Mouse (Mus musculus) spleen, adult 18-20 months (tissue): ENCODE measurements around the gene Rasgrp3.
"Not testable (repeated sequence)": the region's sequence is repeated elsewhere in the genome, so short reads cannot be mapped to it uniquely, and the experiment has no call there.

Source experiments
- DNase-seq, 2 experiments: peaks; one replicate each; pipeline ENCODE4 v3.0.0; 2022; ENCODE audit warnings: mixed read lengths in 2 of 2

The Rasgrp3 gene

DNA sequence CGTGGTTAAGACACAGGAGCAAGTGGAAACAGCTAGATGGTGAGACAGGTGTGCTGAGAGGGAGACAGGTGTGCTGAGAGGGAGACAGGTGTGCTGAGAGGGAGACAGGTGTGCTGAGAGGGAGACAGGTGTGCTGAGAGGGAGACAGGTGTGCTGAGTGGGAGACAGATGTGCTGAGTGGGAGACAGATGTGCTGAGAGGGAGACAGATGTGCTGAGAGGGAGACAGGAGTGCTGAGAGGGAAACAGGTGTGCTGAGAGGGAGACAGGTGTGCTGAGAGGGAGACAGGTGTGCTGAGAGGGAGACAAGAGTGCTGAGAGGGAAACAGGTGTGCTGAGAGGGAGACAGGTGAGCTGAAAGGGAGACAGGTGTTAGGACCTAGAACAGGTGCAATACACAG, 27.5 kb downstream of the Rasgrp3 start:
- not testable (repeated sequence) for DNase-seq

DNA sequence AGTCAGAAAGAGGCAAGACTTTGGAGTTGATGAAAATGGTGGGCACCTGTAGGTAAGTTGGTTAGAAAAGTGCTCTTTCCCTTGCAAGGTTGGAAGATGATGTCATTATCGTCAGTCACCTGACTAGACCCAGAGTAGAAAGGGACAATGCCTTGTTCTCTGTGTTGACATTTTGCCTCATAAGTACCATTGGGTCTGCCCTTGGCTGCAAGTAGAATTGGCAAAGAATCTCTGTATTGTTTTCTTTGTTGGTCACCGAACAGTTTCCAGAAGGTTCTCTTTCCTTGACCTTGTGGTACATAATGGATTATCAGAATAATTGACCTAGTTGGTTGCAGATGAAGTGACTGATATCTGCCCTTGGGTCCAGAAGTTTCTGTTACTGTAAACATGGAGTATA, 27.9 kb downstream of the Rasgrp3 start:
- DNase-seq = no peak

DNA sequence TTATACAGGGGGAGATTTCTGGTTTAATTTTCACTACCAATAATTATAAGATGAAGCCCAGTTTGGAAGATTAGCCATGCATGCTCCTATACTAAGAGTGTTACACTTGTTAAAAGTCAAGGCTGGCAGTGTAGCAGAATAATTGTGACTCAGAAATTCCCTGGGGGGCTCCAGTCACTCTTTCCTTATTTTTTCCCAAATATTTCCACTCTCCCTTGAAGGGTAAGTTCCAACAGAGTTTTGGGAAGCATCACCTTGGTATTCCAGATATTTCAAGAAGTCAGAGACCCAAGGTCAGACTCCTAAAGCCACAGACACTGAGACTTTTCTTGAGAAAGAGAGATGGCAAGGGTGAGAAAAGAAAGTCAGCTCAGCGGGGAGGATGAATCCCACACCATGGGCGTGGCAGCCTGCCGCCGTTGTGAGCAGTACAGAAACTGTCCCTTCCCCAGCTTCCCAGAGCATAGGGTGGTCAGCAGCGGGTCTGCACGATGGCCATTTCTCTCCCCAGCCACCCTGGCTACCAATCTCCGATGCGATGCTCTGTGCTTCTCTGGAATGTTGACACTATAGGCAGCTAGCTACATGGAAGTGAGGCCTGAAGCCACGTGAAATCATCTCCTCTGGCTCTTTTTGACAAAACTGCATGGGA, 28.8 kb downstream of the Rasgrp3 start:
- DNase-seq = peak in 1 of 2 experiments; percentile 24

DNA sequence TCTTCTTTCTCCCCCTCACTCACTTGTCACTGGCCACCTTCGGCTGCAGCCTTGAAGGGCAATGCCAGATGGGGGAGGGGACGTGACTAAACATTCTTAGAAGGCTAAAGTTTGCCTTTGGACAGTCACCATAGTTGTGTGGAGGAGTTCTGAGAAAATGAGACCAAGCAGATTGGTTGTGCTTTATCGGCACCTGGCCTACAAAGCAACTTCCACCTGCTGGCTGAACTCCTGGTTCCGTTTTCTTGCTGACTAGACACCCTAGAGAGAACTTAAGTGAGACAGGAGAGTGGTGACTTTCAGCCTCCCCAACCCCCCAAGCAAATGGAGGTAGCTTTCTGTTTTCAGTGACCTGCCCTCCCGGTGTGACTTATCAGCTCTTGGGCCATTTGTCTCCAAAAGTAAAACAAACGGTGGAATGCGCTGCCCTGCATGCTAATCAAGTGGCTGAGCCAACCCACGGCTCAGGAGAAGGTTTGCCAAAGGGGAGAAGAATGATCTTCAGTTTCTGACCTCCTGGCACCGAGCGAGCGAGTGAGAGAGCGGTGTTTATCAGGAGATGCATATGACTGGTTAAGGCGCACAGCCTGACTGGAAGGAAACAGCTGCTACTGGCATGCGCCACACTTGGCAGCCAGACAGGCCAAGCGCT, 29.4 kb downstream of the Rasgrp3 start:
- peak; percentile 64 to 76 for DNase-seq

DNA sequence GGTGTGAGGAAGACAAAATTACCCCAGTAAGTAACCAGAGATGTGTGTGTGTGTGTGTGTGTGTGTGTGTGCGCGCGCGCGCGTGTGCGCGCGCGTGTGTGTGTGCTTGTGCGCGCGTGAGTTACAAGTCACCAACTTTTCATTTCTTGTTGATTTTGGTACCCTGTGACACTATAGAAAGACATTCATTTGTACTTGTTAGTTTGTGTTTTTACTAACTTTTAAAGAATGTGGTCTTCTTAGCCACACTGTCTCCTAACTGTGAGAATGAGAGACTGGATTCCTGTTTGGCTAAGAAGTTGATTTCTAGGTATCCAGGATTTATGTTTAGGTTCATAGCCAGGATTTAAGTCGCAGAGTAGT, 29.9 kb downstream of the Rasgrp3 start:
- no peak for DNase-seq

DNA sequence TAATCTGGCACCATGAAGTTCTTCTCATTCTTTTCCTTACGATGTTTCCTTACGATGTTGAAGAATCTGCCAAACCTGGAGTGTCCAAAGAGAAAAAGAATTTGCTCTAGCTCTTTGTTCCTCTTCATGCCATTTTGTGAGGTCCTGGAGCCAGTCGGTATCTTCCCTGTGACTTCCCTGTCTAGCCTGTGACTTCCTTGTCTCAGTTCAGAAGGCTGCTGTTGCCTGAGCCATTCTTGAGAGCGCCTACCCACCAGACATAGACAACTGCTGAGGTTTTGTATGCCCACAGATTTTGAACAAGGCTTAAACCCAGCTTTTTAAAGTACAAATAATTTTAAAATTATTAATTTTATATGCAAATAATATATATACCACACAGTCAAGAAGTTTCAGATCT, 31.3 kb downstream of the Rasgrp3 start:
- no peak for DNase-seq

DNA sequence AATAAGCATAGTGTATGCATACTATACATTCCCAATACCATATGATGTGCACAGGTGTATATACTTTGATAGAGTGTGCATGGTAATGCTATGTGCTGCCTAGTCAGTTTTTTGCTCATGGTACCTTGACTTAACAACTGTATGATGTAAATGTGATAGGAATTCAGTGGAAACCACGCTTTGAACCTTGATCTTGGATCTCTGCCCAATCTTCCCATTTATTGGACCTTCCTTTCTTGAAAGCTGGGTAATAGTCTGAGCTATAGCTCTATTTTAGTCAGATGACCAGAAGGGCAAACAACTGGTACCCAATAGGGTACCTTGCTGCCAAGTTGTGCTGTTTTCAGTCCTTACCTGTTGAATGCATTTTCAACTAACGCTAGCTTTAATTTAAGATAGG, 31.8 kb downstream of the Rasgrp3 start:
- DNase-seq = no peak

DNA sequence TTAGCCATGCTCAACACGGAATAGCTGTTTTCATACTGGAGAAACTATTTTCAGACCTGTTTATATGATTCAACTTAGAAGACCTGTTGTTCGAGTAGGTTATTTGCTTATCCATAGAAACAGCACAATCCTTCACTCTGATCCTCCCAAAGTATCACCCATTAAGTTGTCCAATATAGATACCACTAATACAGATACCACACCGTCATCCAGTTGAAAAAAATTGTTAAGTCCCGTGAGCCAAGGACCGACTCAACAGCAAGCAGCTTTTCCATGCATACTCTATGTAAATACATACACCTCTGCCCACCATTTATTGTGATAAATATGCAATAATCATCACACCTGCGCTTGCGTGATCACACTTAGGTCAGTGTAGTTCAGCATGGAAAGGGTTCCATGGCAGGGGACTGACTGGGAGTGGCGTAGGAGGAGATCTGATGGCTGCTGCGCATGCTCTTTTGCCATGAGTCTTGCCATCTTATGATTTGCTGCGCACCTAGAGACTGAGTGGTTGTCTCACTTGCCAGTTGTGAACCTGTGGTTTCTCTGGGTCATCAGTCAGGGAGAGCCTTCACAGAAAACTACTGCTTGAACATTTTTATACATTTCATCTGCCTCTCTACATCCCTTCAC, 32.9 kb downstream of the Rasgrp3 start:
- DNase-seq = no peak

DNA sequence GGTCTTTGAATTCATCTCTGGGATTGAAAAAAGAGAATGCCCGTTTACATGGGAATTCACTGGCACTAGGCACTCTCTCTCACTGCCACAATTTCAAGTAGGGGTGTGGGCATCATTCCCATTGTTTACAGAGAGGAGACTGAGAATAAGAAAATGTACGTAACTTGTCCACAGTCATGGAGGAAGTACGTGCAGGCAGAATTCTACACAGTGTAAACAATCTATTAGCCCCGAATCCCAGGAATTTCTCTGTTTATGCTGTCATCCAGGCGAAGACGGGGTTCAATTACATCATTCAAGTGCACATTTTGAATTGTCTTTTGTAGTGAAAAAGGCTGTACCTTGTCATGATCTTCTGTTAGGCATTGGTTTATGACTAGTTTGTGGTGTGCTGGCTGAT, 34.6 kb downstream of the Rasgrp3 start:
- DNase-seq = no peak

DNA sequence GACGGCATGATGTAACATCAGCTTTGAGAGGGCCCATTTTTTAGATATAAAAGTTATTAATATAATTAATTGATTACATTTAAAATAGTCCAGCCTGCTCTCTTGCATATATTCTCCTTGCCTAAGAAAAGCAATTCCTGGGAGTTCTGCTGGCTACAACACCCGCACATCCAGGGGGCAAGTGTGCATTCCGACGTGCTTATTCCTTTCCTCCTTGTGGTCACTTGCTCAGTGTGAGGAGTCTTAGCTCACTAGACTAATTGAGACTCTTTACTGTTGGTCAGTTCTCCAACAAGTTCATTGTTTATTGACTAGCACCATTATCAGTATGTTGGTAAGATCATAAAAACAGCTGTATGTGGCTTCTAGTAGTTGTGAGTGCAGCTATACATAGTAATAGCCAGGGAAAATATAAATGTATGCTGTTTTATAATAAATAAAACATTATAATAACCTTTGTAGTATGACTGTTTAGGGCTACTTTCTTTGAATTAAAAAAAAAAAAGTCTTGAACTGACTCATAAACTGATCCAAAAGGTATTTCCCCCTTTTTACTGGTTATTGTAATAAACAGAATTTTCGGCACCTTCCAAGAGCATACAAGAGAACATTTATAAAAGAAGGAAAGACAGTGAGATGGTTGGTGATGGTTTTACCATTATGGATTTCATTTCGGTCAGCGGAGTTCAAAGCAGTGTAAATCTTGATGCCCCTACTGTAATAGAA, 35.4 kb downstream of the Rasgrp3 start:
- no peak for DNase-seq

DNA sequence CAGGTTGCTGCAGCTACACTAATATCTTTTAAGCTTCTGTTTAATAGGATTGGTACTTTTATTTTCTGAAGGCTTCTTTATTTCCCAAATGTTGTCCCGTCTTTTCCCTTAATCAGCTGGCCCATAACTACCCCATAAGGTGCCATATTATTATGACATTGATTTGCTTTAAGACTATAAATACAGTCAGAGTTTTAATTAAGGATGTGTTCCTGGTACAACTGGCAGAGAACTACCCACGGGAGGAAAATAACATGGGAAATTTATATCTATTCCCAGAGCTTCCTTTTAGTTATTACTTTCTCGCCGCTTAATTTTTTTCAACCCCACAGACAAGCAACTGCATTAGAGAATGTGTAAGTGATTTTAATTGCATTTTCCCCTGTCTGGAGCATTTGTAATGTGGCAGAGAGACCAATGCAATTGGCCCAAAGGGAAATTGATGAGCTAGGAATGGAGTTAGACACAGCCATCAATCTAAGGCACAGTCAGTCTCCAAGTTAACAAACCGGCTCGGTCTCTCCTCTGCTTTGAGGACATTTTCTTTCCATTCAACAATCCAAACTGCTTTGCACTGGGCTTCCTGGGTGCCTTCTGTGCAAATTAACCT, 36.1 kb downstream of the Rasgrp3 start:
- DNase-seq = no peak

DNA sequence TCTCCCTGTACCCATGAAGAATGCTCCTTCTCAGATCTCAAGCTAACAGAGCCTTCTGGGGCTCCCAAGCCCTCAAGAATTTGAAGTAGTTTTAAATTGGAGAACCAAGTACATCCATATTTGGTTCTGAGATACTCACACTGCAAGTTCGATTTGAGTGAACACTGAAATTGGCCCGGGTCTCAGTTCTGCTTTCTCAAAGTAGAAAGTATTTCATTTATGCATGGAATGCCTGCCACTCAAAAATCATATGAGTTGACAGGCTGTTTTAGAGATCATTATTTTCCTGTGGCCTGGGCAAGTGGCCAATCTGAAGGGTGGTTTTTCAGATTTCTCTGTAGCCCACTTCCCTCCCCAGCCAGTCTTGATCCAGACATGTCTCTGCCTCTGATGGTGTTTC, 36.7 kb downstream of the Rasgrp3 start:
- DNase-seq = peak; percentile 22 to 44

DNA sequence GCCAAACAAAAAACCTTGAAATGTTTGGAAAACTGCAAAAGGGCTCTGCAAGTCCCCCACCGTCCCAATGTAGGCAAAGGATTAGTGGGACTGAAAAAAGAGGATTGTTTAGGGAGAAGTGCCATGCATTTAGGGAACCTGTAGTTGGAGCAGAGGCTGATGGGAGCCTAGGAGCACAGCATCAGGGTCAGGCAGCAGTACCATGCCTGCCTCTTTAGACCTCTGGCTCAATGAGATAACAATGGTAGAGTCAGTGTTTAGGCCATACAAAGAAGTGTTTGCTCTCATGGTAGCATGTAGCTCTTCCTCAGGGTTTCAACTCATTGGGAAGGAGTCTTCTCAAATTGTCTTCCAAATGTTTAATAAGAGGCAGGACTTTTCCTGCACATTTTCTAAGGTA, 40.3 kb downstream of the Rasgrp3 start:
- no peak for DNase-seq

DNA sequence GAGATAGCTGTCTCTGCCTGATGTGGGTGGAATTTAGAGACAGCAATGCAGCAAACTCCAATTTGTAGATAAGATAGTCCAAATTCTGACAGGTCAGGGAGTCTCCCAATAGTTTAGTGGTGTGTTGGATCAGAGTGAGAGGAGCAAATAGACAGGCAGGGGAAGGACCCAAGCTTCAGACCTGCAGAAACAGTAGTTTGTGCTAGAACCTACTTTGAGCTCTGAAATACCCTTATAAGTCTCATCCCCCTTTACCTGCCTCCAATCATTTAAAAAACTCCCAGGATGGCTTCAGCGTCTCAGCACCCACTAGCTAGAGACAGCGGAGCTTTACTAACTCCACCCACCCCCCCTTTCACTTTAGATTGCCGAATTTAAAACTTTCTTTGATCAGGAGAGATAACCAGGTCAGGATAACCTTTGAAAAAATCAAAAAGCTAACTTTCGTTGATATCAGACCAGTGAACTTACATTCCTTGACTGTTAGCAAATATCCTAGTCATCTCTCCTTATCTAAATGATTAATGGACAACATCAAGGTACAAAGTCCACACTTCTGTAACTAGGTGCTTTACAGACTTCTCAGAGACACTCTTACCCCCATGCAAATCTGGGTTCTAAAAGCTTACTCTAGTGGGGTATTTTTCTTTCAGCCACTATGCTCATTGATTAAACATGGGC, 41.2 kb downstream of the Rasgrp3 start:
- DNase-seq = no peak

DNA sequence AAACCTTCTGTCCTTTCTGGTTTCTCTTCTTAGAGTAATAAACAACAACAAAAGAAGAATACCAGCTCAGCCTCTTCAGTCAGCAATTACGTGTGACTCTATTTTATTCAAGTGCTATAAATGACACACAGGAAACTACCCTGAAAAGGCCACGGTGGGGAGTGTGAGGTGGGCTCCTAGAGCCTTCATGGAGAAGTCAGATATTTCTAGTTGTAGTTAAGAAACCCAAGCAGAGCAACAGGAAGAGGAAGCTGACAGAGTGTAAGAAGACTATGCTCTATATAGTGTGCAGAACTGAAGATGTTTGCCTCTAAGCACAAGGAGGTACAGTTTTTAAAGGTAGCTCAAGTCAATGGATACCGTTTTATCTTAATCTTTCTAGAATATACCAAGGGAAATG, 42.0 kb downstream of the Rasgrp3 start:
- no peak for DNase-seq

DNA sequence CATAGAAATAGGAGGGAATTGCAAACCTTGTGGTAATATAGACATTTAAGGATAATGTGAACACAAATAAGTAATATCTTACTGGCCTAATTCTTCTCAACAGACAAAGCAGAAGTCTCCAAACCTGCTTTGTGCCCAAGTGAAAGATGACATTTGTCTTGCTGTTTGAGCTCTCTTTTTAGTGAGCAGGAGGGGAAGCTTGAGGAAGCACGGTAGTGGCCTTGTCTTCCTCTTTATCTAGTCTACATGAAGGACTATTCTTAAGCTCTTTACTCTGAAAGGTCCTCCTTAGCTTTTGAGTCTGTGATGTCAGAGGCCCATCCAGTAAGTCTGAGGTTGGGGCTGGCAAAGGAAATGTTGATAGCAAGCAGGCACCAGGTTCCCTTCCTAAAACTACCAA, 43.1 kb downstream of the Rasgrp3 start:
- no peak for DNase-seq

DNA sequence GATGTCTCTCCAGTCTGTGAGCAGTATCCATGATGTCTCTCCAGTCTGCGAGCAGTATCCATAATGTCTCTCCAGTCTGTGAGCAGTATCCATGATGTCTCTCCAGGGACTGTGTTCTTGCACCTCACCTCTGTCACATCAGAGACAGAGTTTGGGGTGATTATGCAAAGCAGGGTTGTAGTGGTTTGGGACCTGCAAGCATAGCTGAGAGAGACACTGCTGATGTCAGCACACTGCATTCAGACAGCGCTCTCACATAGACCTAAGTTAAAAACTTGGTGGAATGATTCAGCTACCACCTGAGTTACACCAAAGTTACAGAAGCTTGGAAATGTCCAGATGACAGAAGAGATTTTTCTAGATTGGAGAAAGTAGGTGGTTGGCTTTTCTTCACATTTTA, 44.0 kb downstream of the Rasgrp3 start:
- no peak for DNase-seq

DNA sequence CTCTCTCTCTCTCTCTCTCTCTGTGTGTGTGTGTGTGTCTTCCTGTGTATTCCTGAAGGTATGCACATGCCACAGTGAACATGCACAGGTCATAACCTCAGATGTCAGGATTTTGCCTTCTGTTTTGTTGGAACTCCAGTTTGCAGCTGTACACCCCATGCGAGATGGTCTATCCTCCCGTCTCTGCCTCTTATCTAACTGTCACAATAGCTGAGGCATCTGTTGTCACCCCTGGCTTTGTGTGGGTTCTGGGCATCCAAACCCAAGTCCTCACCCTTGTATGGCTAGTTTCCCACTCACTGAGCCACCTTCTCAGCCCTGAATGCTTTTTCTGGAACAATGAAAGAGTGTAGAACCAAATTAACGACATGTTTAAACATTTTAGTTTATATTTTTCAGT, 44.7 kb downstream of the Rasgrp3 start:
- DNase-seq = no peak

DNA sequence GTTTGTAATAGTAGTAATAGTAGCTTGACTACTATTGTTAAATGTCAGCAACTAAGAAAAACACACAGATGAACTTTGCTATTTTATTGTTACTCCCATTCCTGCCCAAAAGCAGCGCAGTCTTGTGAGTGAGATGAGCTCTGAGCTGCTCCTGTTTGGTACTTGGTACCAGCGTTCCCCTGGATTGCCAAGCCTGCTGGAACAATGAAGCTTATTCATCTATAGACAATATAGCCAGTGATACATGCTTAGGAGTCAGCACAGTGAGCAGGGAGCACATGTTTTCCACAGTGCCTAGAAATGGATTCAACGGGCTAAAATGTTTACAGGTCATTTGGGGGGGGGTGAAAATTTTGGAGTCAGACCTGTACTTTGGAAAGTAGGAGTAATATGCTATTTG, 50.5 kb downstream of the Rasgrp3 start:
- DNase-seq = no peak

DNA sequence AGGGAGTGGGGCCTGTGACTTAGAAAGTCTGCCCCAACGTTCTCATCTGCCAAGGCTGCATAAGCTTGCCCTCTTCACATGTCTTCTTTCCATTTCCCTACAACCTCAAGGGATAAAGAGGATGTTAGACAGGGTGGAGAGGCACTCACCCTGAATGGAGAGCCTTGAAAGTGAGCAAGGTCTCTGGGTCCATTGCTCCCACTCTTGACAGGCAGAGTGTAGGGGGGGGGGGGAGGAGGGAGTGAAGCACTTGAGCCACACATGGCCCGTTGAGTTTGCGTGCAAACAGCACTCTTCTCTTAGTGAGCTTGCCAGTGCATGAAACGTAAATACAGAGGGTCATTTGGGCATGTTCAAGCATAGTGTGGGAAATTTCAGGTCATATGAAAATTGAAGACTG, 59.5 kb downstream of the Rasgrp3 start:
- DNase-seq = no peak

DNA sequence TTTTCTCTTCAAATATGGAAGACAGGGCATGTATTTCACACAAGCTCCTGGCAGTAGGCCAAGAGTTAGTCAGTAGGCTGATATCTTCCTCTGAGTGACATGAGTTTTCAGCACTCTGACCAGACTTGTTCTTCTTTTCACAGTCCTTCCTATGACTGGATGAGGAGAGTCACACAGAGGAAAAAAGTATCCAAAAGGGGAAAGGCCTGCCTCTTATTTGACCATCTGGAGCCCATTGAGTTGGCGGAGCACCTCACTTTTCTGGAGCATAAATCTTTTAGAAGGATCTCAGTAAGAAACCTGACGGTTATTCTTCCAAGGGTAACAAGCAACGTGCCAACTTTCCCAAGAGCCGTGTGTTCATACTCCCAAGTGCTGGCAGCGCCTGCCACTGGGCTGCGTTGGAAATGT, 62.5 kb downstream of the Rasgrp3 start:
- no peak for DNase-seq

DNA sequence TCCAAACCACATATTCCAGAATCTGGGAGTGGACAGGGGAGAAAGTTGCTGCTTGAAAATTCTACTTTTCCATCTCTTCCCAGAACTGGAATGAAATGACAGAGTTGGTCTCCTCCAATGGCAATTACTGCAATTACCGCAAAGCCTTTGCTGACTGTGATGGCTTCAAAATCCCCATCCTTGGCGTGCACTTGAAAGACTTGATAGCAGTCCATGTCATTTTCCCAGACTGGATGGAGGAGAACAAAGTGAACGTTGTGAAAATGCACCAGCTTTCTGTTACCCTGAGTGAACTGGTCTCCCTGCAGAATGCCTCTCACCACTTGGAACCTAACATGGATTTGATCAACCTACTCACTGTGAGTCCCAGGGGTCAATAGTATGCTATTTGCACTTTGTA, 67.3 kb downstream of the Rasgrp3 start:
- DNase-seq = no peak

DNA sequence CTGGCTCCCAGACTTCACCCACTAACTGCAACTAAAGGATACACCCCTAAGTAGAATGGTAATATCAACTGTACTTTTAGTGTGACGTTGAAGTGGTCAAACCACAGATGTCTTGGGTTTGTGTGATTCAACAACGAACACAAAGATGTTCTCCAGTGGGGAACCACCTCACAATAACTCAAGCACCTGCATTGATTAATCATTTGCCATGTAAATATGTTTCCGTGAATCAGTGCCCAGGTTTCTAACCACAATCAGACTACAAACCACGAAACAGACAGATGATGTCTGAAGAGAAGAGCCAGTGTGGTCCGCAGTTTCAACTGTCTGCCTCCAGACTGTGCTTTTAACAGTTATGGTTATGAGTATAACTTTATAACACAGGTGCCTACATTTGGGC, 69.4 kb downstream of the Rasgrp3 start:
- no peak for DNase-seq
